Mouse (Mus musculus) stomach, postnatal 0 days (tissue): ENCODE data around the gene Rangap1. TPM values are rescaled to one million over a fixed set of nuclear protein-coding genes. Genes with fewer than 3 reads are reported as not detected.

Source experiments
- ATAC-seq: fragments of 200-750 bp; cut with Nextera tagmentation; 2 replicates; pipeline ENCODE4 v1.8.0; 2017; ENCODE audit not compliant: low FRiP score, low TSS enrichment
- DNase-seq: peaks from one replicate; pipeline ENCODE4 v3.0.0-alpha.2; 2016; ENCODE audit warnings: low spot score
- H3K27ac ChIP-seq: fragments of 300-500 bp; sonication (generic); replicated peaks from 2 replicates; pipeline ENCODE4 v1.5.1; 2014; ENCODE audit warnings: mild to moderate bottlenecking, control low read depth
- H3K27me3 ChIP-seq: fragments of 300-500 bp; sonication (generic); 2 replicates; pipeline ENCODE4 v1.6.1; 2014; ENCODE audit warnings: low read length; ENCODE audit not compliant: control insufficient read depth, insufficient read depth
- H3K36me3 ChIP-seq: fragments of 300-500 bp; sonication (generic); 2 replicates; pipeline ENCODE4 v1.6.1; 2014; ENCODE audit warnings: low read length, mixed read lengths; ENCODE audit not compliant: control insufficient read depth, insufficient read depth
- H3K4me1 ChIP-seq: fragments of 300-500 bp; sonication (generic); replicated peaks from 2 replicates; pipeline ENCODE4 v1.6.1; 2014; ENCODE audit warnings: antibody characterized with exemption; ENCODE audit not compliant: control insufficient read depth, insufficient read depth
- H3K4me2 ChIP-seq: fragments of 300-500 bp; sonication (generic); replicated peaks from 2 replicates; pipeline ENCODE4 v1.6.1; 2014; ENCODE audit warnings: low read depth, mild to moderate bottlenecking, control low read depth, moderate library complexity
- H3K4me3 ChIP-seq: fragments of 300-500 bp; sonication (generic); 2 replicates; pipeline ENCODE4 v1.5.1; 2014; ENCODE audit warnings: low read depth, low read length, control low read depth
- H3K9ac ChIP-seq: fragments of 300-500 bp; sonication (generic); 2 replicates; pipeline ENCODE4 v1.6.1; 2014; ENCODE audit warnings: mild to moderate bottlenecking, low read length, control low read depth, mixed read lengths
- H3K9me3 ChIP-seq: fragments of 300-500 bp; sonication (generic); 2 replicates; pipeline ENCODE4 v1.6.1; 2016; ENCODE audit warnings: low read length; ENCODE audit not compliant: control insufficient read depth
- CTCF ChIP-seq: IDR thresholded peaks from 2 replicates; pipeline ENCODE4 v1.5.1; 2016; ENCODE audit warnings: antibody characterized with exemption, low read depth, mild to moderate bottlenecking, moderate library complexity
- EP300 ChIP-seq: optimal IDR thresholded peaks from 2 replicates; pipeline ENCODE3; 2016; ENCODE audit warnings: antibody characterized with exemption
- WGBS: fragments of 180-500 bp; shearing (Covaris S2); extraction: QIAGEN DNeasy Blood & Tissue Kit; methylation state at CpG from one replicate; pipeline ENCODE4 v1.1.7; 2014; 5-methylcytosine and 5-hydroxymethylcytosine counted together
- polyA plus RNA-seq: library from polyadenylated mRNA; unstranded; fragments of >200 nt; fragmentation: Nextera tagmentation; extraction: Ambion mirVana; gene quantifications from 2 replicates; pipeline ENCODE4 v1.2.1, GENCODE M21; 2015

Rangap1 gene
- polyA plus RNA-seq, 1 experiment from 2014 or later = 40.2 TPM

DNA sequence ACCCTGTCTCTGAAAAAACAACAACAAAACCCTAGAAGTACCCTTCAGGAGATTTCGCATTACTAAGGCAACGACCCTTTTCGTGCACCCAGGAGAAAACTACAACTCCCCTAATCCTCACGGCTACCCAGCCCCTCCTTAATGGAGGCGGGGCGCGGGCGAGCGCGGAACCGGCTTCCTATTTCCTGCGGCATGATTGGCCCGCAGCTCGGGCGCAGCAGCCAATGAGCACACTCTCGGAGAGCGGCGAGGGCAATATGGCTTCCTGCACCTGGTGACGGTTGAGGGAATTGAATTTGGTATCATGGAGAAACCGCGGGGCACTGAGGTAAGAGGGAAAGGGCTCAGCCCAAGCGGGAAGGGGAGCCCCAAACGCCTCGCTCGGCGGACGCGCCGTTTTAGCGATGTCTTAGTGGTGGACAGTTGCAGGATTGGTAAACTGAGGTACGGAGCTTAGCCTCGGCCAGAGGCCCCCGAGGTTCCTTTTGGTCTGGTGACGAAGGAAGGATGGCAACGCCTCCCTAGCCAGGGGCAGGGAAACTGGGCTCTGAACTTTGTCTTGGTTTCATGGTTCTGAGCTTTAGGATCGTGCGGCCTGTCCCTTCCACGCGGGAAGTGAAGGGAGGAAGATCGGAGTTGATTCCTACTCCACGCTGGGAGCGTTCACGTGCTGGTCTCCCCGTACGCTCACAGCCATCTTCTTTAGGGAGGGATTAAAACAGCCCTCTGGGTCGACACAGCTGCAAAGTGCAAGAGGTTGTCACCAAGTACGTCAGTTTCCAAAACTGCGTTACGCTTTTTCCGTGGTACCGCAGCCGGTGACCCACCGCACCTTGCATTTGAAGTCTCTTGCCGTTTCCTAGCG lies 81.4 kb downstream of the Rangap1 start, which contains the start of gene L3mbtl2:
Gene L3mbtl2 (plus strand): TSS at position 193 of the 865 bp plus-strand sequence.
- no peaks in the 10 kb centered on the region for H3K9me3 ChIP-seq
- peaks cover 4% of the 10 kb centered on the region; the same call in 1 of the 2 replicates for H3K4me1 ChIP-seq
- H3K27ac ChIP-seq = peak within 1 kb of the TSS; percentile 65; the same call in 1 of the 2 replicates
- H3K27me3 ChIP-seq = no peaks in the 10 kb centered on the region
- WGBS = under 1% methylated on average over 53 of the region's 55 CpGs
- H3K4me3 ChIP-seq = peak within 1 kb of the TSS; percentile 74
- H3K9ac ChIP-seq = peak within 1 kb of the TSS; percentile 68
- peak; percentile 94 for DNase-seq
- peaks cover 7% of the 10 kb centered on the region; the same call in 1 of the 2 replicates for H3K36me3 ChIP-seq
- peak within 1 kb of the TSS; percentile 96 for H3K4me2 ChIP-seq
- ATAC-seq = peak; percentile 99
- TF ChIP-seq EP300 (no peak), CTCF (peak; percentile 50)

DNA sequence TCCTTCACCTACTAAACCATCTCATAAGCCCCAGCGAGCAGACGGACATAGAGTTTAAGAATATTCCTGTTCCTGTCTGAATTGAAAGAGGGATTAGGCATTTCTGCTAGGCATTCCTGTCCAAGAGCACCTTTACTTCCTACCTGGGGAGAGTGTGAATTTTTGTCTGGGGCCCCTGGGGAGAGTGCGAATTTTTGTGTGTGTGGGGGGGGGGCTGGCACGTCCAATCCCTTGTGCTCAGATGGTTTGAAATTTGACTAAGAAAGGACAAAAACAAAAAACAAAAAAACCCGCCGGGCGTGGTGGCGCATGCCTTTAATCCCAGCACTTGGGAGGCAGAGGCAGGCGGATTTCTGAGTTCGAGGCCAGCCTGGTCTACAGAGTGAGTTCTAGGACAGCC lies 82.0 kb downstream of the Rangap1 start:
- ATAC-seq (no peak), DNase-seq (no peak)
- Histone ChIP-seq H3K4me3 (peak overlapping the region; percentile 74), H3K4me2 (peak overlapping the region; percentile 96), H3K9ac (no peak overlapping the region), H3K36me3 (peaks cover 7% of the 10 kb centered on the region; the same call in 1 of the 2 replicates), H3K27ac (no peak overlapping the region), H3K27me3 (no peaks in the 10 kb centered on the region), H3K9me3 (no peaks in the 10 kb centered on the region), H3K4me1 (peaks cover 4% of the 10 kb centered on the region; the same call in 1 of the 2 replicates)
- no peak for TF ChIP-seq EP300
- TF ChIP-seq CTCF = no peak
- 58% methylated on average over 10 of the region's 10 CpGs for WGBS

DNA sequence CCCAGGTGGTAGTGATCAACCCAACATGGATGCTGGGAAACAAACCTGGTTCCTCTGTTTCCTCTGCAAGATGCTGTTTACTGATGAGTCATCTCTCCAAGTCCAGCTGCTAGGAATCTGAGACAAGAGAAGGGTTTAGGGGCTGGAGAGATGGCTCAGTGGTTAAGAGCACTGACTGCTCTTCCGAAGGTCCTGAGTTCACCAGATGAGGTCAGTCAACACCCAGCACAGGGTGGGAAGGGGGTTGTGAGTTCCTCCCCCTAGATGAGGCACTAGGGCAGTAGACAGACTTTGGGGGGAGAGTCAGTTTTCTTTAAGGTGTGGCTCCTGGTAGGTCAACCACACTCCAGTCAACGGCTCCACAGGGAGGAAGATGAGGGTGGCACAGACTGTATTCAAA lies 83.6 kb downstream of the Rangap1 start:
- no peak overlapping the region for H3K4me2 ChIP-seq
- H3K27me3 ChIP-seq = no peaks in the 10 kb centered on the region
- H3K4me1 ChIP-seq = peaks cover 4% of the 10 kb centered on the region; the same call in 1 of the 2 replicates
- WGBS = 94% methylated on average over 2 of the region's 2 CpGs
- H3K9ac ChIP-seq = no peak overlapping the region
- no peak for DNase-seq
- no peaks in the 10 kb centered on the region for H3K9me3 ChIP-seq
- no peak overlapping the region for H3K27ac ChIP-seq
- no peak overlapping the region for H3K4me3 ChIP-seq
- ATAC-seq = no peak
- TF ChIP-seq EP300 (no peak), CTCF (no peak)
- no peaks in the 10 kb centered on the region for H3K36me3 ChIP-seq

Other genes with a start within 250 kb of the Rangap1 start
- gene Ep300, start 160.2 kb downstream of the Rangap1 start, polyA plus RNA-seq = 6.0 and 8.5 TPM in 2 replicates
- 9.2 and 9.4 TPM in 2 replicates for gene L3mbtl2, start 81.6 kb downstream of the Rangap1 start, polyA plus RNA-seq
- 2.4 and 2.9 TPM in 2 replicates for gene Chadl, start 48.2 kb downstream of the Rangap1 start, polyA plus RNA-seq
- 9.1 and 11.1 TPM in 2 replicates for gene Zc3h7b, start 473 bp downstream of the Rangap1 start, polyA plus RNA-seq
- gene Tef, start 56.9 kb upstream of the Rangap1 start, polyA plus RNA-seq = 17.1 and 21.2 TPM in 2 replicates
- gene Tob2, start 113.3 kb upstream of the Rangap1 start, polyA plus RNA-seq = 18.8 and 20.5 TPM in 2 replicates
- 75.8 and 77.0 TPM in 2 replicates for gene Phf5a, start 126.4 kb upstream of the Rangap1 start, polyA plus RNA-seq
- gene Aco2, start 126.8 kb upstream of the Rangap1 start, polyA plus RNA-seq = 130 and 141 TPM in 2 replicates
- gene Polr3h, start 180.7 kb upstream of the Rangap1 start, polyA plus RNA-seq = 65.6 and 66.4 TPM in 2 replicates
- 9.5 and 9.7 TPM in 2 replicates for gene Csdc2, start 191.2 kb upstream of the Rangap1 start, polyA plus RNA-seq
- gene Pmm1, start 215.4 kb upstream of the Rangap1 start, polyA plus RNA-seq = 32.2 and 35.8 TPM in 2 replicates
- gene 1700029P11Rik, start 235.0 kb upstream of the Rangap1 start, polyA plus RNA-seq = not detected in 2 replicates
- 30.4 and 31.2 TPM in 2 replicates for gene Xrcc6, start 242.3 kb upstream of the Rangap1 start, polyA plus RNA-seq